Comparison of ENCODE assay signal across 8 mouse cellular contexts in genomic region chr1:195130953-195131674, GRCm38 (mm10). TPM values are rescaled to one million over a fixed set of nuclear protein-coding genes. Genes with fewer than 3 reads are reported as not detected.
A peak's percentile ranks its signal among the peaks of the same experiment; 100 is the strongest.
DNase-seq lines count a peak whose midpoint lies in the region; ATAC-seq and TF ChIP-seq lines count a peak whose summit lies in the region.

Gene Cr1l (minus strand): TSS chr1:195131586.

- ATAC-seq in embryonic facial prominence, embryonic 13.5 days (ENCODE audit: insufficient number of reproducible peaks, insufficient read depth, low FRiP score, low TSS enrichment, low read depth) = peak; percentile 98
- ATAC-seq in limb, embryonic 12.5 days (ENCODE audit: insufficient number of reproducible peaks, insufficient read depth, low FRiP score, low TSS enrichment, low read depth) = peak; percentile 98
- ATAC-seq in midbrain, embryonic 15.5 days (replicated peaks) = peak; percentile 100

- WGBS in embryonic facial prominence, embryonic 13.5 days = under 1% methylated on average over 31 of the region's 31 CpGs
- under 1% methylated on average over 31 of the region's 31 CpGs for WGBS in kidney, adult 2 months
- 0% methylated on average over 31 of the region's 31 CpGs for WGBS in limb, embryonic 12.5 days
- under 1% methylated on average over 31 of the region's 31 CpGs for WGBS in midbrain, embryonic 15.5 days
- under 1% methylated on average over 31 of the region's 31 CpGs for WGBS in spleen, adult 2 months

- H3K27me3 ChIP-seq in embryonic facial prominence, embryonic 13.5 days = no peaks in the 10 kb centered on the region
- no peaks in the 10 kb centered on the region for H3K27me3 ChIP-seq in kidney, adult 2 months (replicated peaks; ENCODE audit: control insufficient read depth, insufficient read depth, low read length)
- no peaks in the 10 kb centered on the region for H3K27me3 ChIP-seq in limb, embryonic 12.5 days
- no peaks in the 10 kb centered on the region for H3K27me3 ChIP-seq in midbrain, embryonic 15.5 days (replicated peaks)
- no peaks in the 10 kb centered on the region for H3K27me3 ChIP-seq in spleen, adult 2 months (ENCODE audit: control insufficient read depth, insufficient read depth, low read length)

- H3K4me2 ChIP-seq in embryonic facial prominence, embryonic 13.5 days = peak within 1 kb of the TSS; percentile 63
- peak within 1 kb of the TSS; percentile 52 for H3K4me2 ChIP-seq in limb, embryonic 12.5 days
- peak within 1 kb of the TSS; percentile 55 for H3K4me2 ChIP-seq in midbrain, embryonic 15.5 days

- peak within 1 kb of the TSS; percentile 66 for H3K4me3 ChIP-seq in embryonic facial prominence, embryonic 13.5 days
- H3K4me3 ChIP-seq in kidney, adult 2 months (ENCODE audit: insufficient read depth, low read depth, low read length) = peak within 1 kb of the TSS; percentile 88
- peak within 1 kb of the TSS; percentile 58 for H3K4me3 ChIP-seq in limb, embryonic 12.5 days (replicated peaks)
- H3K4me3 ChIP-seq in midbrain, embryonic 15.5 days = peak within 1 kb of the TSS; percentile 70
- peak within 1 kb of the TSS; percentile 74 for H3K4me3 ChIP-seq in spleen, adult 2 months (ENCODE audit: extremely low read depth, insufficient read depth, insufficient read length)

- TF ChIP-seq POLR2A in kidney, adult 2 months (IDR thresholded peaks at IDR 0.05; ENCODE audit: low read depth, low read length) = peak; percentile 76
- peak; percentile 74; the same call in 1 of the 2 replicates for TF ChIP-seq POLR2A in spleen, adult 2 months (IDR thresholded peaks at IDR 0.05; ENCODE audit: low read depth, low read length)

- peak within 1 kb of the TSS; percentile 88 for H3K9ac ChIP-seq in embryonic facial prominence, embryonic 13.5 days
- H3K9ac ChIP-seq in limb, embryonic 12.5 days (replicated peaks) = peak within 1 kb of the TSS; percentile 75
- H3K9ac ChIP-seq in midbrain, embryonic 15.5 days = peak within 1 kb of the TSS; percentile 79

- H3K4me1 ChIP-seq in embryonic facial prominence, embryonic 13.5 days = peaks cover 14% of the 10 kb centered on the region
- no peaks in the 10 kb centered on the region; the same call in 1 of the 2 replicates for H3K4me1 ChIP-seq in kidney, adult 2 months (ENCODE audit: control insufficient read depth, insufficient read depth, low read length)
- 0 out of 2 replicates have a peak, but pooled peaks cover 3% of the 10 kb centered on the region for H3K4me1 ChIP-seq in limb, embryonic 12.5 days (replicated peaks)
- peaks cover 20% of the 10 kb centered on the region for H3K4me1 ChIP-seq in midbrain, embryonic 15.5 days
- no peaks in the 10 kb centered on the region; the same call in 1 of the 2 replicates for H3K4me1 ChIP-seq in spleen, adult 2 months (ENCODE audit: control insufficient read depth, insufficient read depth, insufficient read length)

- peak; percentile 88 for DNase-seq in 3134 (ENCODE audit: extremely low read depth, insufficient read length, low spot score)
- peak; percentile 93 to 94 for DNase-seq in adrenal gland, postnatal 36 days
- DNase-seq in heart, adult 18-20 months = peak; percentile 92 to 93
- peak; percentile 95 for DNase-seq in kidney, adult 2 months
- DNase-seq in spleen, adult 2 months (ENCODE audit: low read depth in 1 of 2, low spot score in 2 of 2) = peak; percentile 79 to 93

- H3K9me3 ChIP-seq in embryonic facial prominence, embryonic 13.5 days = no peaks in the 10 kb centered on the region
- no peaks in the 10 kb centered on the region for H3K9me3 ChIP-seq in limb, embryonic 12.5 days
- no peaks in the 10 kb centered on the region for H3K9me3 ChIP-seq in midbrain, embryonic 15.5 days

- H3K36me3 ChIP-seq in embryonic facial prominence, embryonic 13.5 days = peaks cover 11% of the 10 kb centered on the region; the same call in 1 of the 2 replicates
- H3K36me3 ChIP-seq in kidney, adult 2 months (ENCODE audit: control insufficient read depth, insufficient read depth, low read length) = peaks cover 5% of the 10 kb centered on the region
- peaks cover 14% of the 10 kb centered on the region for H3K36me3 ChIP-seq in limb, embryonic 12.5 days
- no peaks in the 10 kb centered on the region for H3K36me3 ChIP-seq in midbrain, embryonic 15.5 days (replicated peaks)
- H3K36me3 ChIP-seq in spleen, adult 2 months (ENCODE audit: control insufficient read depth, insufficient read depth, low read length) = peaks cover 16% of the 10 kb centered on the region

- TF ChIP-seq CTCF in kidney, adult 2 months (conservative IDR thresholded peaks at IDR 0.05; ENCODE audit: insufficient read depth, insufficient read length, low read depth, low read length) = peak; percentile 69
- TF ChIP-seq CTCF in spleen, adult 2 months (IDR thresholded peaks at IDR 0.05; ENCODE audit: extremely low read depth, insufficient read depth, insufficient read length, insufficient replicate concordance) = peak; percentile 70; the same call in 1 of the 2 replicates

- H3K27ac ChIP-seq in embryonic facial prominence, embryonic 13.5 days = peak within 1 kb of the TSS; percentile 98
- peak within 1 kb of the TSS; percentile 97 for H3K27ac ChIP-seq in kidney, adult 2 months (ENCODE audit: insufficient read depth, low read depth, low read length)
- peak within 1 kb of the TSS; percentile 97 for H3K27ac ChIP-seq in limb, embryonic 12.5 days
- H3K27ac ChIP-seq in midbrain, embryonic 15.5 days = peak within 1 kb of the TSS; percentile 95
- H3K27ac ChIP-seq in spleen, adult 2 months (ENCODE audit: insufficient read depth, low read length) = peak within 1 kb of the TSS; percentile 99

RNA-seq across cellular contexts. Expression of gene Cr1l, which starts in this region (rescaled TPM):
- 10 to 100 TPM; 71.6 to 86.7 TPM for total RNA-seq in adrenal gland, postnatal 36 days (2021)
- polyA plus RNA-seq in embryonic facial prominence, embryonic 13.5 days (2015; fragmentation: Nextera tagmentation; extraction: Ambion mirVana) = 58.7 and 60.1 TPM in 2 replicates
- total RNA-seq in heart, adult 18-20 months (2021) = 10 to 100 TPM; 63.6 to 73.5 TPM
- polyA plus RNA-seq in kidney, adult 2 months (2012; rRNA removed) = 54.1 and 83.6 TPM in 2 replicates
- polyA plus RNA-seq in limb, embryonic 12.5 days (2016; fragmentation: Nextera tagmentation; extraction: Ambion mirVana) = 43.6 and 48.9 TPM in 2 replicates
- 39.4 and 39.7 TPM in 2 replicates for polyA plus RNA-seq in midbrain, embryonic 15.5 days (2015; fragmentation: Nextera tagmentation; extraction: Ambion mirVana)
- polyA plus RNA-seq in spleen, adult 2 months (2012; rRNA removed) = 25.2 and 47.2 TPM in 2 replicates

Comparison
In these comparisons a context has a peak if more than half of its experiments do, and no peak if none do; other contexts are left out.
1. Peak in every context shown above with its lines: DNase-seq, ATAC-seq, H3K4me3 ChIP-seq and H3K27ac ChIP-seq.